Mouse (Mus musculus) spleen, adult 2 months (tissue): Measurements from ENCODE around the gene Atraid.

Experiments used
- CTCF ChIP-seq: fragments of 200-500 bp; IDR thresholded peaks from 2 replicates; pipeline ENCODE4 v1.5.1; 2011; ENCODE audit warnings: mild to moderate bottlenecking, inconsistent platforms; ENCODE audit not compliant: insufficient read depth, insufficient read length, insufficient replicate concordance; ENCODE audit errors: extremely low read depth
- POLR2A ChIP-seq: fragments of 200-500 bp; IDR thresholded peaks from 2 replicates; pipeline ENCODE4 v1.6.1; 2011; ENCODE audit warnings: low read depth, low read length, inconsistent platforms

DNA sequence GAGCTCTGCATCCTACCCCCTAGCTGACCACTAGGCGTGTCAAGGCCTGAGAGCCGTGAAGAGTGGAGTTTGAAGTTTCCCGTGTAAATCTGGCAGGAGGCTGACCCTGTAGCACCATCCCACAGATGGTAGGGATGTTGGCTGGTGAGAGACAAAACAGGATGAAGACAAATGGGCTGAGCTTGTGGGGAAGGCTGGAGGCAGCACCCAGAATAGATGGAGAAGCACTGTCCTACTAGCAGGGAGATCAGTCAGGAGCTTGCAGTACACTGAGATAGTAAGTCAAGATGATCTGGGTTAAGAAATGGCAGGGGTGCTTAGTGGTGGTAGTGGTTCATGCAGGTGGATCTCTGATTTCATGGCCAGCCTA, 32.7 kb downstream of the Atraid start:
- TF ChIP-seq POLR2A, result no peak
- TF ChIP-seq CTCF, result no peak
